Mouse (Mus musculus): ENCODE results near the gene Tnfsf4. TPM values are rescaled to one million over a fixed set of nuclear protein-coding genes. Genes with fewer than 3 reads are reported as not detected.

Tnfsf4 gene
- polyA plus RNA-seq, 1 experiment = not detected

DNA sequence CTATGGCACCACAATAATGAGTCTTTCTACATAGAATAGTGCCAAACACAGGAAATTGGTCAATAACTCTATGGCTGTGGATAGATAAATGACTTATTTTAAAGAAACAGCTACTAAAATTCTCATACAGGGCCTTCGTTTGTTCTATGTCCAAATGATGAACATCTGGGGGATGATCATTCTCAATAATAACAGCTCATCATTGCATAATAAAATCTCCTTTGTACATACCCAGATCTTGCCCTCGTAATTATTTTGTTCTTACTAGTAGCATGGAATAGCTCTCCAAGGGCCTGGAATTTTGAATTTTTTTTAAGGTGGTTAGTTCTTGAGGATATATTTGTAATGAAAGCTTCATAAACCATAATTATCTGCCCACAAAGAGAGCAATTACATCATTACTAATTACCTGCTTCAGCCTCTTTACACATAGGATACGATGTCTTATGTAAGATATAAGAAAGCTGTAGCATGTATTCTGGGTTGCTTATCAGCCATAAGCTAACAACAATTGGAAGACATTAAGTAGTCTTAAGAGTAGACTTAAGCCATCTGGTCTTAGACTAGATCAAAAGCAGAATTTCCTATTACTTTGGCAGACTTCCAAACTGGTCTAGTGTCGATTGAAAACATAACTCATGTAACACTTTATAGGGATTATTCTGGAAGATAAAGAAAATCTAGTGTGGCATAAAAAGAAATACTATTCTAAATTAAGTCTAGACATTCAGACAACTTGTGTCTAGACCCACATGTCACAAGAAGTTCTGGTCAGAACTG lies 31.3 kb downstream of the Tnfsf4 start:
- WGBS = 76% methylated on average over 4 of the region's 4 CpGs
- Histone ChIP-seq H3K27ac (ENCODE audit: control insufficient read depth, insufficient read depth, low read depth, low read length, poor library complexity) (no peak overlapping the region), H3K4me3 (replicated peaks; ENCODE audit: control insufficient read depth, low read depth, low read length) (no peak overlapping the region), H3K4me1 (ENCODE audit: control insufficient read depth, insufficient read depth, low read length) (no peaks in the 10 kb centered on the region)
- TF ChIP-seq POLR2A (IDR thresholded peaks at IDR 0.05; ENCODE audit: borderline replicate concordance, control insufficient read depth, low read depth, low read length) (no peak), CTCF (IDR thresholded peaks at IDR 0.05; ENCODE audit: control insufficient read depth, insufficient read depth, low read length) (no peak)

- Histone ChIP-seq H3K27ac (ENCODE audit: control insufficient read depth, insufficient read depth, low read depth, low read length, poor library complexity) (no peak overlapping the region), H3K4me1 (ENCODE audit: control insufficient read depth, insufficient read depth, low read length) (no peaks in the 10 kb centered on the region), H3K4me3 (replicated peaks; ENCODE audit: control insufficient read depth, low read depth, low read length) (no peak overlapping the region)
- WGBS = 79% methylated on average over 1 of the region's 1 CpGs
- no peak for TF ChIP-seq POLR2A (IDR thresholded peaks at IDR 0.05; ENCODE audit: borderline replicate concordance, control insufficient read depth, low read depth, low read length)
Observed at GRCm38 (mm10) chr1:161427057-161427311, 31.8 kb downstream of the Tnfsf4 start.

- WGBS = 30% methylated on average over 2 of the region's 2 CpGs
- TF ChIP-seq CTCF (IDR thresholded peaks at IDR 0.05; ENCODE audit: control insufficient read depth, insufficient read depth, low read length) = no peak
Observed at GRCm38 (mm10) chr1:161435781-161436180, 40.6 kb downstream of the Tnfsf4 start.

DNA sequence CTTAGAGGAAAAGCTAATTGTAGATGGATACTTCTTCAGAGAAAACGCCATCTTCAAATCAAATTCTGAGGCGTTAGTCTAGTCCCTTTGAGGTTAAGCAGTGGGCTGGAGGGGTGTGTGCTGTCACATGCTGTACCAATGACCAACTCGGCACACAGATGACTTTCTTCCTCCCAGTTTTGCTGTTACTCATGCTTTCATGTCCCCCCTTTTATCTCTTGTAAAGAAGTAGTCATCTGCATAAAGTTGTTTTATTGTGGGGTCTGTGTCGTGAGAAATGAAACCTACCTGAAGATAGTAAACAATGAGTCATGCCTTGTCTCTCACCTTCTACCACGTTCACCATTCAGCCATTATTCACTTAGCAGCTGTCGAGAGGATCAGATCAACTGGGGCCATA lies 41.3 kb downstream of the Tnfsf4 start:
- no peaks in the 10 kb centered on the region for H3K4me1 ChIP-seq (ENCODE audit: control insufficient read depth, insufficient read depth, low read length)
- no peak overlapping the region for H3K27ac ChIP-seq (ENCODE audit: control insufficient read depth, insufficient read depth, low read depth, low read length, poor library complexity)
- H3K4me3 ChIP-seq (replicated peaks; ENCODE audit: control insufficient read depth, low read depth, low read length) = no peak overlapping the region
- TF ChIP-seq POLR2A (IDR thresholded peaks at IDR 0.05; ENCODE audit: borderline replicate concordance, control insufficient read depth, low read depth, low read length) = no peak
- 71% methylated on average over 6 of the region's 6 CpGs for WGBS

More at GRCm38 (mm10) chr1:161435781-161436180, 40.6 kb downstream of the Tnfsf4 start:
- H3K27ac ChIP-seq (ENCODE audit: control insufficient read depth, insufficient read depth, low read depth, low read length, poor library complexity) = no peak overlapping the region
- H3K4me3 ChIP-seq (replicated peaks; ENCODE audit: control insufficient read depth, low read depth, low read length) = no peak overlapping the region
- no peaks in the 10 kb centered on the region for H3K4me1 ChIP-seq (ENCODE audit: control insufficient read depth, insufficient read depth, low read length)

GRCm38 (mm10) chr1:161444858-161445257 lies 49.6 kb downstream of the Tnfsf4 start:
- Histone ChIP-seq H3K27ac (ENCODE audit: control insufficient read depth, insufficient read depth, low read depth, low read length, poor library complexity) (no peak overlapping the region), H3K4me1 (ENCODE audit: control insufficient read depth, insufficient read depth, low read length) (no peaks in the 10 kb centered on the region), H3K4me3 (replicated peaks; ENCODE audit: control insufficient read depth, low read depth, low read length) (no peak overlapping the region)
- no peak for TF ChIP-seq CTCF (IDR thresholded peaks at IDR 0.05; ENCODE audit: control insufficient read depth, insufficient read depth, low read length)
- TF ChIP-seq POLR2A (IDR thresholded peaks at IDR 0.05; ENCODE audit: borderline replicate concordance, control insufficient read depth, low read depth, low read length) = no peak
- WGBS = 92% methylated on average over 7 of the region's 7 CpGs

DNA sequence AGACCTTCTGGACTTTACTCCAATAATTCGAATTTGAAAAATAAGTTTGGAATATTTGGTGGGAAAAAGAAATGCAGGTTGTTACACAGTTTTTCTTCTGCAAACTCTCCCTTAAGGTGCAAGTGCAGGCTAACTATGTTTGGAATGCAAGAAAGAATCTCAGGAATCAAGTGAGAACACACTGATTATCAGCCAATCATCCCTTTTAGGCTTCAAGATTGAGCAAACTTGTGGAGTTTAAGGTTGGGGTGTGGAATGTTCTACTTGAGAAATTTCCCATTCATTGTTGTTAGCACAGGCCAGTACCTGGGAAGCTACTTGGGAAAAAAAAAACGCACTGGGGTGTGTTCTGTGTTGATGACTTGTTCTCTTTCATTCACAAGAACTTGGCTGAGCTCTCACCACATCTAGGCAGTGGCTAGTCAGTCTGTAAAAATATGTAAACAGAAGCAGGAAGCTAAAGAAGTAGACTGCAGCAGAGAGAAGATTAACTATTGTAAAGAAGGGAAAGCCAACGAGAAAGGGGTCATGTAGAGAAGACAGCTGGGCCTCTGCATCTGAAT lies 56.6 kb downstream of the Tnfsf4 start:
- TF ChIP-seq POLR2A (IDR thresholded peaks at IDR 0.05; ENCODE audit: borderline replicate concordance, control insufficient read depth, low read depth, low read length) = no peak
- TF ChIP-seq CTCF (IDR thresholded peaks at IDR 0.05; ENCODE audit: control insufficient read depth, insufficient read depth, low read length) = no peak
- WGBS = 55% methylated on average over 3 of the region's 3 CpGs
- Histone ChIP-seq H3K4me3 (replicated peaks; ENCODE audit: control insufficient read depth, low read depth, low read length) (no peak overlapping the region), H3K27ac (ENCODE audit: control insufficient read depth, insufficient read depth, low read depth, low read length, poor library complexity) (no peak overlapping the region), H3K4me1 (ENCODE audit: control insufficient read depth, insufficient read depth, low read length) (no peaks in the 10 kb centered on the region)

DNA sequence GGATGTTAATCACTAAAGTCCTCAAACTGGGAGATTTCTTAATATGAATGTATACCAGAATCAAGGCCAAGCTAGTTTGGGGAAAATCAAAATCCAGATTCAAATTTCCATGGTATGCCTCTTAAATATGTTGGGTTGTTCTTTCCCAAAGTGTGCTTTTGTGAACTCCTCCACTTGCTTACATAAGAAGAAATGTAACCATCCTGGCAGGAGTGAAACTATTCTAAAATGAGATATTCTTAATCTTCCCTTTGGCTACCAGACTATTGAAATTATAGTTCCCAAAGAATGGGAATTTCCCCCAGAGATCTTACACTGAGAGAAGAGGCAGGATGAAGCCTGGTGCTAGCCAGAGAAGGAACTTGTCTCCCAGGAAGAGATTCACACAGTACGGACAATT lies 57.0 kb downstream of the Tnfsf4 start:
- no peaks in the 10 kb centered on the region for H3K4me1 ChIP-seq (ENCODE audit: control insufficient read depth, insufficient read depth, low read length)
- 94% methylated on average over 1 of the region's 1 CpGs for WGBS

DNA sequence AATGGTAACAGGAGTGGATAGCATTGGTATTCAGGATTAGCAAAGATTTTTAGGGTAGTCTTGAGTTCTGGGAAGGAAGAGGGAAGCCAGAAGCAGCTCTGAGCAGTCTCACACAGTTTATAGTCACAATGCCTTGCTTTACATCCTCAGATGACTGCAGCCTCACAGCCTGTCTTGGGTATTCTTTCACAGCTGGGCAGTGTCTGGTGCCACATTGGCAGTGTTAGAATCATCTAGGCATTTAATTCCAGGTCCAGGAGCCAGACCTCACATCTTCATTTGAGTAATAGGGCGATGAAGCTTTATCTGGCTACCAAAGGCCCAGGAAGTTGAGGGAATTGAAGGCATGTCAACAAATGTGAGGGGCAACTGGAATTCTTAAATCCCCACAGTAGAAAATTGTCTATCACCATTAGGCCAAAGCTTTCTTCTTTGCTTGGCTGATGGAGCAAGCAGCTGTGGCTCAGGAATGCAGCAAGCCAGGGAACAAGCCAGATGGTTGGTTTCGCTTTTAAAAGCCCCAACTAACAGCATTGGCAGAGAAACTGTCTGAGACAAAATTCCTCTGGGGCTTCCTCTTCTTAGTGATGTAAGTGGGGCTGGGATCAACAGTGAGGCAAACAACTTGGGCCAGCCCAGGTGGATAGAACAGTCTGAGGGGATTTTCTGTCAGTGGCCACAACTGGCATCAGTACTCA lies 68.3 kb downstream of the Tnfsf4 start:
- TF ChIP-seq CTCF (IDR thresholded peaks at IDR 0.05; ENCODE audit: control insufficient read depth, insufficient read depth, low read length) = no peak
- no peak for TF ChIP-seq POLR2A (IDR thresholded peaks at IDR 0.05; ENCODE audit: borderline replicate concordance, control insufficient read depth, low read depth, low read length)
- no peak overlapping the region for H3K4me3 ChIP-seq (replicated peaks; ENCODE audit: control insufficient read depth, low read depth, low read length)
- no peak overlapping the region for H3K27ac ChIP-seq (ENCODE audit: control insufficient read depth, insufficient read depth, low read depth, low read length, poor library complexity)
- 60% methylated on average over 2 of the region's 2 CpGs for WGBS
- no peaks in the 10 kb centered on the region for H3K4me1 ChIP-seq (ENCODE audit: control insufficient read depth, insufficient read depth, low read length)

More for the DNA sequence above, 57.0 kb downstream of the Tnfsf4 start:
- no peak overlapping the region for H3K27ac ChIP-seq (ENCODE audit: control insufficient read depth, insufficient read depth, low read depth, low read length, poor library complexity)
- TF ChIP-seq POLR2A (IDR thresholded peaks at IDR 0.05; ENCODE audit: borderline replicate concordance, control insufficient read depth, low read depth, low read length) (no peak), CTCF (IDR thresholded peaks at IDR 0.05; ENCODE audit: control insufficient read depth, insufficient read depth, low read length) (no peak)
- no peak overlapping the region for H3K4me3 ChIP-seq (replicated peaks; ENCODE audit: control insufficient read depth, low read depth, low read length)

Other genes with a start within 250 kb of the Tnfsf4 start
- 1.0 and 4.3 TPM in 2 replicates for gene Tex50, start 236.1 kb upstream of the Tnfsf4 start, polyA plus RNA-seq (2011; ENCODE audit: insufficient read depth, insufficient read length, low replicate concordance, missing spikeins)
- 80.0 and 110 TPM in 2 replicates for gene Prdx6, start 144.2 kb upstream of the Tnfsf4 start, polyA plus RNA-seq (2011; ENCODE audit: insufficient read depth, insufficient read length, low replicate concordance, missing spikeins)
- not detected in 2 replicates for gene Tnfsf18, start 99.2 kb downstream of the Tnfsf4 start, polyA plus RNA-seq (2011; ENCODE audit: insufficient read depth, insufficient read length, low replicate concordance, missing spikeins)

Data from bone marrow, adult 2 months (tissue).